Mouse (Mus musculus) spleen, adult 12 weeks (tissue): ENCODE measurements around the gene P4hb.
"Not testable (repeated sequence)": the region's sequence is repeated elsewhere in the genome, so short reads cannot be mapped to it uniquely, and the experiment has no call there.

Experiments used
- DNase-seq: peaks from one replicate; pipeline ENCODE4 v3.0.0; 2022; ENCODE audit warnings: low spot score

Gene P4hb

DNA sequence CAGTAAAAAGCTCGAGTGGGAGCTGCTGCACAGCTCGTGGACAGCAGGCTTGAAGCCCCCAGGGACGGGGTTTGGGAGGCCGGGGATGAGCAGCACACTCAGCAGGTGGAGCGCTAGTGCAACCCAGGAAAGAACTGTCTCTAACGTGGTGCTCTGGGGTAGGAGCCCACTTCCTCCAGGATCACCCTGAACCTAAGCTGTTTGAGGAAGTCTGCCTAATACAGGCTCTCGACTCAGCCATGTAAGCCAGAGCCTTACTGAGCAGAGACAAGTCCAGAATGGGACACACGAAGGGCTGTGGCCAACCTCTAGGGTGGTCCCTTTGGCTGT, 34.1 kb downstream of the P4hb start:
- no peak for DNase-seq

DNA sequence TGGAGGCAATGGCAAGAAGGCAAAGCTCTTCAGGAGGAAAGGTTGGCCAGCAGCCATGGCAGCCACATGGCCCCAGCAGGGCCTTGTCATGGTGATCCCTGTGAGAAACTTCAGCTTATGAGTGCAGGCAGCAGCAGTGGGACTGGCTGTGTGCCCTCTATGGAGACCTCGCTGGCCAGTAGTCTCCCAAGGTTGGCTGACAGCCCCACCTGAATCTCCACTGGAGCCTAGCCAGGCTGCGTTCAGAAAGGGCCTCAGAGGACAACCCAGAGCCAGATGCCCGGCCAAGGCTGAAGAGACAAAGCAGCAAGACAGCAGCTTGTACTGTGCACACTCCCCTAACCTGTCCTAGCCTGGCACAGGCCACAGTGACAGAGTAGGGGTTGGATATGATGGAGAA, 34.6 kb downstream of the P4hb start:
- DNase-seq: no peak

DNA sequence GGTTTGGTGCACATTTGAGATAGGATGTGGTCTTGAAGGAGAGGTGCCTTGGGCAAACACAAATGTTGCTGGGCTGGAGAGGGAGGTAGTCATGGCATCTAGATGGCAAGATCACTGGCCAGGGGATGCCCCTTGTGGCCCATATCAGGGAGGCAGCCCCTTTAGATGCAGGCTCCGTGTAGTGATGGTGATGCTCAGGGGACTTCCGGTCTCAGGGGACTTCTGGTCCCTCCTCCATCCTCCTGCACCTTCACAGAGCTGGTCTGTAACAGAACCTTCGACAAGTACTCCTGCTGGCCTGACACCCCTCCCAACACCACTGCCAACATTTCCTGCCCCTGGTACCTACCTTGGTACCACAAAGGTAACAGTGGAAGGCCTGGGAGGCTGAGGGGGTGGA, 37.2 kb downstream of the P4hb start:
- DNase-seq: no peak

DNA sequence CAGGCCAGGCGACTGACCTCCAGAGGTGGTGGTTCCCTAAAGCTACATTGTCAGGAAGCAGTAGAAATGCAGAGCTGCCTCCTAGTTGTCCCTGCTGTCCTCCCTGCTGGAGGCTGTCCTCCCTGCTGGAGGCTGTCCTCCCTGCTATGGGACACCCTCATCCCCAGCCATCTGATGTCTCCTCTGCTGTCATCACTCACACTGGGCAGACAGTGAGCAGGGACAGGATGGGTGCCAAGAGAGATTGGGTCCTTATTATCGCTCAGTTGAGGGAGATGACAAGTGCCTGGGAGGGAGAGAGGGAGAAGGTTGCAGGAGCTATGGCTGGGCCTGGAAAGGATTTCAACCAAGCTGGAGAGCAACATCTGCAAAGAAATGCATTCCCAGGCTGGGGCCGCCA, 37.9 kb downstream of the P4hb start:
- no peak for DNase-seq

DNA sequence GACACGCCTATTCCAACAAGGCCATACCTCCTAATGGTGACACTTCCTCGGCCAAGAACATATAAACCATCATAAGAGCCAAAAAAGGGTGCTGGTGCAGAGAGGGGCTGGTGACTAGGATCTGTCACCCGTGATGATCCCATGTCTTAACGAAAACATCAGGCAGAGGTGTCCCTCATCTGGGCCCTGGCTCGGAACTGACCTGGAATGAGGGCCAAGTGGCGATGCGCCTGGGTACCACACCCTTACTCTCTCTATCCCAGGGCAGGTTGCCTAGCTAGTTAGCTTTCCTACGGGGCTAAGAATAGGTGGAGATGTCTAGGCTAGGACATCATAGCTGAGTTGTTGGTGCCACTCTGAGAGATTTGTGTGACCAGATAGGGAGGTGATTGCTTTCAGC, 39.0 kb downstream of the P4hb start:
- DNase-seq: no peak

DNA sequence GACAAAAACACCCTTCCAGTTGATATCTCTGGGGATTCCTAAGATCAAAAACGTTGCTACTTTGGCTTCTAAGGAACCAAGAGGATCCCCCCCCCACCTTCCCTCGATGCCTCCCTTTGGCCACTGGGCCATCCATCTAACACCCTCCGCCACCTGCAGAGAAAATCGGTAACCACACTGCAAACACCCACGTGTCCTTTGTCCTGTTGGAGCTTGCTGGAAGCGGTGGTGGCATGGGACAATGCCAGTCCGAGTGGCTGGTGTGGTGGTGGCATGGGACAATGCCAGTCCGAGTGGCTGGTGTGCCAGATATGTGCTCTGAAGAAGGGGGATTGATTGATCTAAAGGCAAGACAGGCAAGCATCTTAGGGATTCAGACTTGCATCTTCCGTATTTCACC, 41.4 kb downstream of the P4hb start:
- DNase-seq: no peak

DNA sequence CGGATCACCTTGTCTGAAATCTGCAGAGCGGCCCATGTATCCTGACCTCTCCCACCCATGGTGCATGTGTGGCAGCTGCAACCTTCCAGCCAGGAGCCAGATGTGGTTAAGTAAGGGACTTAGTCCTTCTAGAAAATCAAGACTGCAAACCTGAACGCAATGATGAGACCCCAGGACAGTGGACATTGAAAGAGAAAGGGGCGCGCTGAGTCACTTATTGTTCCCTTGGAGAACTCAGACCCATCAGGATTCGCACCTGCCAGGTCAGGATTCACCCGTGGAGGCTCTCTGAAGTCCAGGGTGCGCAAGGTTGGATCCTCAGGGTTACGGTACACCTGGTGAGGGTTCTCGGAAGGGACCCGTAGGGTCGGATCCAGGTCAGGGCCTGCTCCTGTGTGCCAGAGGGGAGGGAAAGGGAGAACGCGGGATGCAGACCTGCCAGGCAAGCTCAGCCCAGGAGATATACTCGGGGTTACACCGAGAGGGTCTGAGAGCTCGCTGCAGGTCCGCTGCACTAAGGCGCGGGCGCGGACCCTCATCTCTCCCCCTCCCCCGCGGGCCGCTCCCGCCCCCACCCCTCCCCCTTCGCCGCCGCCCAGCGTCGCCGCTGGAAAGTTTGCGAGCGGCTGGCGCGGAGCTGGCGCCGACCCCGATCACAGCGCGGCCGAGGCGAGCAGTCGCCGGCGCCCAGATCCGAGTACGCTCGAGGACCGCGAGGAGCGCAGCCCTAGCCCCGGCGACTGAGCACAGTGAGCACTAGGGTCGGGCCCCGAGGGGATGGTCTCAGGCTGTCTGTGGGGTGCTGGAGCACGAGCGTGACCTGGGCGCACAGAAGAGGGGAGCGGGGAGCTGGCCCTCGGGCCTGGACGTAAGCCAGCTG, 42.7 kb downstream of the P4hb start, which contains the start of gene Gcgr:
Gene Gcgr (plus strand): TSS at position 615 of the 880 bp plus-strand sequence.
- no peak for DNase-seq

DNA sequence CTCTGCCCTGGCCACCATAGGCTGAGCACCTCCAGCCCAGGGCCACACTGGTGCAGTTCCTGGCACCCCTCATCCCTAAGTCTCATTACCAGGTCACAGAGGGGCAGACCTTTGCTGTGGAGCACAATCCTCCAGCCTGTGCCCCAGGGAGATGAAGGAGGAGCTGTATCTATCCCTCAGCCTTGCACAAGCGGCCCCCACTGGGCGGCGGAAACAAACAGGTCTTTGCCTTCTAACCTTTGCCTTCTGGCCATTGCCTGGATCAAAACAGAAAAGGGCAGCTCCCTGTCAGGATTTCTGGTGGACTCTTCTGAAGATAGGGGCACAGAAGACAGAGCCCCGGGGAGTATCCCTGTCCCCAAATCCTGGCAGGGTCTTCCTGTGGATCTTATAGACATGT, 44.1 kb downstream of the P4hb start:
- DNase-seq: no peak

DNA sequence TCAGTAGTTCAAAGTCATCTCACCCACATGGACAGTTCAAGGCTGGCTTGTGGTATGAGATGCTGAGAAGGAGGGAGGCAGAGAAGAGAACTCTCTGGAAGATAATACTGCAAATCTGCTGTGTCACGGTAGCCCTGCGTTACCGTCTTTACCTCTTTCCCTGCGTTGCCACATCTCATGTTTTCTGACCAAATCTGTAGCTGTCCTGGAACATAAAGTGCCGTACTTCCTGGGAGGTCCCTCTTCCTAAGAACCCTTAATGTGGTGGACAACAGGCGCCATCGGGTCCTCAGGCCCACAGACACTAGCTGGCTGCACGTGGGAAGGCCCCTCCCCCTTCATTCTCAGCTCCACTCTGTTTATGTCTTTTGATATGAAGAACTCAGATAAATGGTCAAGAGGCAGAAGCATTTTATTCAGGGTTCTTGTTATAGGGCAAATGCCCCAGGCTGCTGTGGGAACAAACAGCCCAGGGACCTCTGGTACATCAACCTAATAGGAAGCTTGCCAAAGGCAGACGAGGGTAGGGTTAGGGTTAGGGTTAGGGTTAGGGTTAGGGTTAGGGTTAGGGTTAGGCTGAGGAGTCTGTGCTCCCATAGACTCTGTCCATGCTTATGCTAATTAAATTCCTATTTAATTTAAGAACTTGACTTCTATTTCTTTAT, 45.2 kb downstream of the P4hb start:
- DNase-seq: no peak

DNA sequence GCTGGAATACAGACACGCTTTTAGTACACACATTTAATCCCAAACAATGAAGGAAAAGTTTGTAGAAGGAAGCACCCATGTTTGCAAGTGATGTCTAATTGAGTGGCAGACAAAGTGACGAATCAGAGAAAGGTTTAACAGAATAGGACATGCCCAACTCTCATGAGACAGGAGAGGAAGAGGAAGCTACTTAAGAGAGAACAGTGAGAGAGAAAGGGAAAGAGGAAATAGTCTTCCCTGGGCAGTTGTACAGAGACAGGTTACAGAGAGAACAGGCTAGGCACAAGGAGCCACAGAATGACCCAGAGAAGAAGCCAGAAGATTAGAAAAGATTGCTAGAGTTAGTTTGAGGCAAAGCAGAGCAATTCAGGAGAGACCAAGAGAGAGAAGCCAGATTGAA, 47.1 kb downstream of the P4hb start:
- no peak for DNase-seq

DNA sequence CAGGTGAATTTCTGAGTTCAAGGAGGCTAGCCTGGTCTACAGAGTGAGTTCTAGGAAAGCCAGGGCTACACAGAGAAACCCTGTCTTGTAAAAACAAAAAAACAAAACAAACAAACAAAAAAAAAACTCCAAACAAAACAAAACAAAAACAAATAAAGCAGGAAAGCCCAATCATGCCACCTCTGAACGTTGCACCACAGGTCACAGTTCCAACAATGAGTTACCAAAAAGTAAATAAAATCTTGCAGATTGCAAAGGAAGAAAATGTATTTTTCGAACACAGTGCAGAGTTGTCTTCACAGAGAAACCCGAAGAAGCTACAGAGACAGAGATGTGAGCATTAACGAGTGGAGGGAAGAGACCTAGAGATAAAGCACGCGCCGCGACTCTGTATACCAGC, 50.5 kb downstream of the P4hb start:
- no peak for DNase-seq

DNA sequence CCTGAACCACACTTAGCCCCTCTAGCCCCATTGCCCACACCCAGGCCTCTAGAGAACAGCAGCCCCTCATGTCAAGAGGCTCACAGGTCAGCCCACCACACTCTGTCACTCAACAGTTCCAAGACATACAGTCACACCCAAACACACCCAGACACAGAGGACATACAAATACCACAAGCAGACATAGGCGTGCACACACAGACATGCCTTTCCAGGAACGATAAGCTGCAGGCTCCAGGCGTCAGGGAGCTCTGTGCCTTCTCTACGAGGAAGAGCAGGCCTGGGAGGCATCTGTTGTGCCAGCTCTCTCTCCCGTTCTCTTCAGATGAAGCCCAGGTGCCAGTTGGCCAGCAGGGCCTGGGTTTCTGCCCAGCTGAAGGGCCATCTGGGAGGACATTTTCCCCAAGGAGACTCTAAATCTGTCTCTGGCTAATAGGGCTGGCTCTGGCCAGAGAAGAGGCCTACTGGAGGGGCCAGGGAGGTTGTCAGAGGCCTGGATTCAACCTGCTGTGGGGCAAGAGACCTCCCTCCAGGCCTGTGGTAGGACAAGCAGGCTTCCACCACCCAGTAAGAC, 52.0 kb downstream of the P4hb start:
- no peak for DNase-seq

DNA sequence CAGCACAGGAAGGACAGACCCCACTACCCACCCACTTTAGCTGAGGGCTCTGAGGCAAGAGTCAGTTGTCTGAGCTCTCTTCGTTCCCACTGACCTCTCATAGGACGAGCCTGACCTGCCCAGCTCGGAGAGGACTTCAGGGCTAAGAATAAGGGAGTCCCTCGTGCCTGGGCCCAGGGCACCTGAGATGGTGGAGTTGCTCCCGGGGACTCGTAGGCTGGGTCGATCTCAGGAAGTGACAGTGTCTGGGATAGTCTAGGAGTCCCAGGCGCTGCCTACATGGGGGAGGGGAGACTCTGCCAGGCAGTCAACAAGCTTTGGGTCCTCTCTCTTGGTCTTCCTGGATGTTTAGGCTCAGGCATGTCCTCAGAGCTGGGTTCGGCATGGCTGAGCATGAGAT, 52.6 kb downstream of the P4hb start:
- no peak for DNase-seq

DNA sequence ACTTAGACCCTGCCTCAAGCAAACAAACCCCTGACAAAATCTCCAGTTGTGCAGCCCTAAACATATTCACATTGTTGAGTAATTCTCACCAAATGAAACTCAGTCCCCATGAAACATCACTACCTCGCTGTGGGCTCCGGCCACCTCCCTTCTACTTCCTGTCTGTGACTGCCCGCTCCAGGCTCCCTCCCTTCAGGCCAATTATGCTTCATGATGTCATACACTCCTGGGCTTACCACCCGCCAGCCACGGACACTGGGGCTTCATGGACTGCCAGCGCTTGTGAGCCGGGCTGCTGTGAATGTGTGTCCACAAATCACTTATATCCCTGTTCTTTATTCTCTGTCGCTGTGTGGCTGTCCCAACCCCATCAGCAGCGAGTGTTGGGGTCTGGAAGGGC, 53.3 kb downstream of the P4hb start:
- DNase-seq: no peak

DNA sequence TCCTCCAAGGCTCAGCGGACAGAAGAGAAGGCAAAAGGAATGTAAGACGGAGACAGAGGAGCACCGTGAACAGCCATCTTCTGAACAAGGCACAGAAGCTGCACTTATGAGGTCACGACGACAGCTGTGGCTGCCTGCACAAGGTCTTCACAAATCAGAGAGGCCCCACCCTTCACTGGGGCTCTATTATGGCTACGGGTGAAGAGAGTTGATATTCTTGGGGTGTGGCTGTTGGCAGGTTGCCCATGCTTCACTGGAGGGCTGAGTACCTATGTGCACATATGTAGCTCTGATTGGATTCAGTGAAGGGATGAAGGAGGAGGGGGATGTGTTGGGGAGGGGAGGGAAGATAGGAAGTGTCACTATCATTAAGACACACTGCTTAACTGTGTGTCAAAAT, 54.5 kb downstream of the P4hb start:
- no peak for DNase-seq

DNA sequence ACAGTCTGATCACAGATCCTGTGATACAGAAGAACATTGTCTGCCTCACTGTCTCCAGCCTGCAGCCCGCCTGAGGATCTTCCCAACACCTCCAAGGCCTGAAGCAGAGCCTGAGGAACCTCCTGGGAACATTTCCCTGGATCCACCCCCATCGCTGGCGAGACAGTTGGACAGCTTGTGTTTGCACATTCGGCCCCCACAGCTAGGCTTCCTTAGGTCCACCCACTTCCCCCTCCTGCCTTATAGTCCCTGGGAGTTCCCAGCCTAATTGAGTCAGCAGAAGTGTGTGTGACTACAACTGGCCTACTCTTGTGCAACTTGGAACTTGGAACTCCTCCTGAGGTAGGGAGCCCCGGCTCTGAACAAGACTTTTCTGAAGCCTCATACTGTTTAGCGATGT, 55.0 kb downstream of the P4hb start:
- DNase-seq: no peak

DNA sequence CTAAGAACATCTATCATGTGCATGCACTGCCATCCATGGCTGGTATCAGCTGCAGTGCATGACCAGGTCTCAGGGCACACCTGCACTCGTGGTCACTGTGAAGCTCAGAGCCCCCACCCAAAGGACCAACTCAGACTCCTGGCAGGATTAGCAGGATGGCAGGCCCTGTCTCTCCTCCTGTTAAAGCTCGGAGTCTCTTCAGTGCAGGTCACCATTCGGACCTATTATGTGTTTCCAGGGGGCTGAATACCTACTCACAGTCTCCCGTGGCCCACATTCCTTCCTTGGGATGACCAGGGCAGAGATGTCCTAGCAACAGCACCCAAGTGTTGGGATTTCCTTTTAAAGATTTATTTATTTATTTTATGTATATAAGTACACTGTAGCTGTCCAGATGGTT, 55.9 kb downstream of the P4hb start:
- DNase-seq: no peak

DNA sequence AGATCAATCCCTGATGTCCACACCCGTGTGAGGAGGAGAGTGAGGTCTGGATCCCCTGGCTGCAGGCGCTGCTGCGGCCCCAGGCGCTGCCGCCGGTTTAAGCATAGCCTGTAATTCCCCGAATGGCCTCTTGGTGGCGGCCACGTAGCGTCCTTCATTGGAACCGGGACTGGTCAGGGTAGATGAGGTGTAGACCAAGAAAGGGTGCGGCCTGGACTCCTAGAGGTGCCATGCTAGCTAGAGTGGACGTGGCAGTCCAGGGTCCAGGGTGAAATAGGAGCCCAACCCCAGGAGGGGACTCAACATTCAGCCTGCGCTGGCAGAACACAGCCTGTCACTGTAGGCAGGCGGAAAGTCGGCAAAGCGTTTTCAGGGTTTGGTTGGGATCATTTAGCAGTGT, 57.4 kb downstream of the P4hb start:
- peak; percentile 76 for DNase-seq

DNA sequence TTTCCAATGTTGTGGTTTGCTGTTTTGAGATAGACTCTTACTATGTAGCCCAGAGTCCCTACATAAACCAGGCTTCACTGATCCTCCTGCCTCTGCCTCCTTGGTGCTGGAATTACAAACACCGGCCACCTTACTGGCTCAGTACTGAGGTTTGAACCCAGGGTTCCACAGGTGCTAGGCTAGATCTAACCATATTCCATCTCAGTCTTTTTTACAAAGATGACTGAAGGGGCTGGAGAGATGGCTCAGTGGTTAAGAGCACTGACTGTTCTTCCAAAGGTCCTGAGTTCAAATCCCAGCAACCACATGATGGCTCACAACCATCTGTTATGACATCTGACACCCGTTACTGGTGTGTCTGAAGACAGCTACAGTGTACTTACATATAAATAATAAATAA, 58.8 kb downstream of the P4hb start:
- not testable (repeated sequence) for DNase-seq

DNA sequence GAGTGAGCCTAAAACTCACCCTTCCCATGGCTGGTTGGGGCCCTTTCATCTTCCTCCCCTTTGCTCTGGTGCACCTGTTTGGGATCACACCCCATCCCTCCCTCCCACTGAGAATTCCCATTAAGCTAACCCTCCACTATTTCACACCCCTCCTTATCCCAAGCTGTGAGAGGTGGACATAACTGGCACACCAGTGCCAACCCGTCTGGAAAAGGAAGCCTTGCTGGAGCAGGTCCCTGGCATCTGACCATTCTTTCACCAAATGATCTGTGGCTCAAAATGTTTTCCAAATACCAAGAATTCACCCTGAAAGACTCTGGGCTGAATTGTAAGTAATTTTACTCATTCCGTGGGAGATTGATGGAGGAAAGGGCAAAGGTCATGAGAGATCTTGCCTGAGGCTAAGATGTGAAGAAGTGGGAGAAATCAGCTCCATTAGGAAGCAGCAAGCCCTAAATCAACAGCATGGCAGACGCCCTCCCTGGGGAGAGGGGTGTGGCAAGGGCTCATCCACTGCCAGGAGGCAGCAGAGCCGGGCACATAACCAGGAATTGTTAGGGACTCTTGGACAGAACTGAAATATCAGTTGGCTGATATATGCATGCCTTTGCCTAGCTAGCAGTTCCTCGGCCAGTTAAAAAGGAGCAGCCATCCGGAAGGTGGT, 60.1 kb downstream of the P4hb start:
- DNase-seq: no peak

DNA sequence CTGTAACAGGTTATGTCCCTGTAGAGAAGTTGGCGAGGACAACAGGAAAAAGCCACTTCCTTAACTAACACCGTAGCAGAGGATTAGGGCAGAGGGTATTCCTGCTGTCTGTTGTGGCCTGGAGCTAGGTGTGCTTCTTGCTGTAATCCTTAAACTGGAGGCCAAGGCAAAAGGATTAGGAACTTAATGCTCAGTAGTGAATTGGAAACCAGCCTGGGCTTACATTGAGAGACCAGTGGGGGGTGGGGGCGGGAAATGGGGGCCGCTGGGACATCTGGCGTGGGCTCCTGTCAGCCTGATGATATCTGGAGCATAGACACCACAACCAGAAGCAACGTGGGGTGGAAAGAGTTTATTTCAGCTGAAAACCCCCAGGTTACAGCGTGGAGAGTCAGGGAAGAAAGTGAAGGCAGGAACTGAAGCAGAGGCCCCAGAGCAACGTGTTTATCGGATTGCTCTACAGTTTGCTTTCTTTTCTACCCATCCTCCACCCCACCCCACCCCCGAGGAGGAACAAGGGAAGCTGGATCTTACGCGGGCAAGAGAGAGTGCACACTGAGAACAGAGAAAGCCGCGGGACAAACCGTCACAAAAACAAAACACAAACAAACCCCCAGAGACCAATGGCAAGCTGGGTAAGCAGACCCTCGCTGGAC, 62.5 kb downstream of the P4hb start:
- DNase-seq: no peak
